Mouse (Mus musculus) gastrocnemius, adult 2 months (tissue): Measurements from ENCODE around the gene Nrd1. TPM values are rescaled to one million over a fixed set of nuclear protein-coding genes. Genes with fewer than 3 reads are reported as not detected.

ENCODE experiments used
- DNase-seq: peaks from one replicate; pipeline ENCODE4 v3.0.0; 2022
- H3K27ac ChIP-seq: fragments of 200-600 bp; 2 replicates; pipeline ENCODE4 v1.8.1; 2022; ENCODE audit warnings: mild to moderate bottlenecking
- H3K4me3 ChIP-seq: fragments of 200-600 bp; 2 replicates; pipeline ENCODE4 v1.8.1; 2022; ENCODE audit warnings: mild to moderate bottlenecking, moderate library complexity
- CTCF ChIP-seq: fragments of 200-600 bp; IDR thresholded peaks from 2 replicates; pipeline ENCODE4 v1.8.1; 2022; ENCODE audit warnings: antibody characterized with exemption, mild to moderate bottlenecking, moderate library complexity
- intact Hi-C: fragments of 180-260 bp; cut with DNase I; formaldehyde crosslinking; loops from one replicate; pipeline ENCODE4 v1.15.1; 2025
- total RNA-seq, 2 experiments: library from RNA; stranded (reverse); gene quantifications; 2 replicates each; pipeline ENCODE4 v1.2.3; 2021

Gene Nrd1
- total RNA-seq, 2 experiments from 2014 or later: 150 to 175 TPM

GRCm38 (mm10) chr4:108990571-108990970, 9.9 kb upstream of the Nrd1 start:
- no peak for DNase-seq
- no peak for TF ChIP-seq CTCF
- no peak overlapping the region for H3K27ac ChIP-seq
- intact Hi-C loops: no loop called here
- H3K4me3 ChIP-seq: no peak overlapping the region

GRCm38 (mm10) chr4:108991811-108992210, 8.6 kb upstream of the Nrd1 start:
- no peak overlapping the region for H3K4me3 ChIP-seq
- TF ChIP-seq CTCF: no peak
- intact Hi-C loops: no loop called here
- no peak for DNase-seq
- no peak overlapping the region for H3K27ac ChIP-seq

- intact Hi-C loops: no loop called here
- no peak for TF ChIP-seq CTCF
- Histone ChIP-seq H3K27ac (no peak overlapping the region), H3K4me3 (no peak overlapping the region)
- DNase-seq: no peak
Observed at GRCm38 (mm10) chr4:108992978-108993377, 7.5 kb upstream of the Nrd1 start.

- no peak for TF ChIP-seq CTCF
- intact Hi-C loops: no loop called here
- no peak for DNase-seq
Observed at GRCm38 (mm10) chr4:109000961-109001360, 506 bp downstream of the Nrd1 start.

GRCm38 (mm10) chr4:109008046-109008445, 7.6 kb downstream of the Nrd1 start:
- DNase-seq: no peak
- no peak for TF ChIP-seq CTCF
- intact Hi-C loops: no loop called here
- Histone ChIP-seq H3K27ac (no peak overlapping the region), H3K4me3 (no peak overlapping the region)

More at GRCm38 (mm10) chr4:109000961-109001360, 506 bp downstream of the Nrd1 start:
- H3K4me3 ChIP-seq: peak overlapping the region; percentile 83
- H3K27ac ChIP-seq: peak overlapping the region; percentile 97

GRCm38 (mm10) chr4:109014091-109014490, 13.6 kb downstream of the Nrd1 start:
- Histone ChIP-seq H3K4me3 (no peak overlapping the region), H3K27ac (no peak overlapping the region)
- intact Hi-C loops: no loop called here
- no peak for TF ChIP-seq CTCF
- no peak for DNase-seq

- intact Hi-C loops: loop anchor here (5.0 kb wide), 1 partner anchor 145 kb away; no protein-coding TSS in a partner anchor
- Histone ChIP-seq H3K4me3 (peak overlapping the region; percentile 58), H3K27ac (peak overlapping the region; percentile 85)
- no peak for TF ChIP-seq CTCF
- DNase-seq: peak; percentile 85
Observed at GRCm38 (mm10) chr4:109017441-109017840, 17.0 kb downstream of the Nrd1 start.

GRCm38 (mm10) chr4:109019301-109019700, 18.8 kb downstream of the Nrd1 start:
- Histone ChIP-seq H3K4me3 (no peak overlapping the region), H3K27ac (no peak overlapping the region)
- DNase-seq: no peak
- TF ChIP-seq CTCF: no peak
- intact Hi-C loops: loop anchor here (5.0 kb wide), 1 partner anchor 147 kb away; no protein-coding TSS in a partner anchor

GRCm38 (mm10) chr4:109021976-109022375, 21.5 kb downstream of the Nrd1 start:
- no peak overlapping the region for H3K27ac ChIP-seq
- no peak for TF ChIP-seq CTCF
- no peak overlapping the region for H3K4me3 ChIP-seq
- intact Hi-C loops: no loop called here
- DNase-seq: no peak

GRCm38 (mm10) chr4:109025061-109025460, 24.6 kb downstream of the Nrd1 start:
- no peak overlapping the region for H3K27ac ChIP-seq
- no peak overlapping the region for H3K4me3 ChIP-seq
- intact Hi-C loops: no loop called here
- no peak for DNase-seq
- TF ChIP-seq CTCF: no peak

GRCm38 (mm10) chr4:109026543-109026942, 26.1 kb downstream of the Nrd1 start:
- no peak overlapping the region for H3K27ac ChIP-seq
- intact Hi-C loops: no loop called here
- TF ChIP-seq CTCF: no peak
- no peak overlapping the region for H3K4me3 ChIP-seq
- no peak for DNase-seq

GRCm38 (mm10) chr4:109029857-109030256, 29.4 kb downstream of the Nrd1 start:
- intact Hi-C loops: no loop called here
- Histone ChIP-seq H3K27ac (no peak overlapping the region), H3K4me3 (no peak overlapping the region)
- DNase-seq: no peak
- TF ChIP-seq CTCF: no peak

- intact Hi-C loops: no loop called here
Observed at GRCm38 (mm10) chr4:109030266-109030665, 29.8 kb downstream of the Nrd1 start.

GRCm38 (mm10) chr4:109036327-109036726, 35.9 kb downstream of the Nrd1 start:
- Histone ChIP-seq H3K27ac (no peak overlapping the region), H3K4me3 (no peak overlapping the region)
- intact Hi-C loops: loop anchor here (5.0 kb wide), 1 partner anchor 164 kb away; no protein-coding TSS in a partner anchor
- TF ChIP-seq CTCF: peak; percentile 88
- DNase-seq: peak; percentile 64

More at GRCm38 (mm10) chr4:109030266-109030665, 29.8 kb downstream of the Nrd1 start:
- Histone ChIP-seq H3K4me3 (no peak overlapping the region), H3K27ac (no peak overlapping the region)
- no peak for DNase-seq
- no peak for TF ChIP-seq CTCF
